Mouse (Mus musculus): ENCODE measurements around the gene Ccdc180.
A peak's percentile ranks its signal among the peaks of the same experiment; 100 is the strongest.

DNA sequence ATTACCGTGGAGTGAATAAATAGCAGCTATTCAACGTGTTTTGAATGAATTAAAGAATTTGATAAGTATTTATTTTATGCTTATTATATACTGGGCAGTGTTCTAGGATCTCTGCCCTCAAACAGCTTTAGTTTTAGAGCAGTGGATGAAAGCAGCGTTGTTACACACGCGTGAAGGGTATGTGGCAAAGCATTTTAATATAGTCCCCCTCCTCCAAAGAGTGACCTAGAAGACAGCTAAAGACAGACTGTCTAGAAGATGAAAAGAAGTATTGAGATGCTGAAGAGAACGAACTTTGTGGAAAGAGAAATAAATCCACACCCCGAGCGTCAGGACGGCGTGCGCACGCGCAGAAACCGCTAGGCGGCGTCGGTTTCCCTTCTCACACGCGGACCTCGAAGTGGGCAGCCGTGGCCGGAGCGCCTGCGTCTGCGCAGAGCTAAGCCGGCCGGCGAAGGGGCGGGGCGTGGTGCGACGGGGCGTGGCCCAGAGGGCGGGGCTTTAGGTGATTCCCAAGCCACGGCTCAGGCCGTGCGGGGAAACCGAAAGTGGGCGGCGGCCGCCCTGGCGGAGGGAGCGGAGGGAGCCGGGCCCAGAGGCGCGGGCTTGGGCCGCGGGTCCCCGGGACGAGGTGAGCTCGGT is 81.8 kb downstream of the Ccdc180 start:
- peak; percentile 78 for TF ChIP-seq POLR2A (IDR thresholded peaks at IDR 0.05; ENCODE audit: control insufficient read depth, low read depth, low read length)
- TF ChIP-seq CTCF (IDR thresholded peaks at IDR 0.05; ENCODE audit: control insufficient read depth, insufficient read depth, insufficient replicate concordance, low read depth, low read length) = peak; percentile 68
